Mouse (Mus musculus) left cerebral cortex, adult 9 months (tissue): Measurements from ENCODE around the gene Ahnak.
"Not testable (repeated sequence)": the region's sequence is repeated elsewhere in the genome, so short reads cannot be mapped to it uniquely, and the experiment has no call there.

Experiments
- DNase-seq, 2 experiments: peaks; one replicate each; pipeline ENCODE4 v3.0.0; 2022; ENCODE audit warnings: low spot score in 2 of 2

The Ahnak gene

GRCm38 (mm10) chr19:9065621-9066561 is 76.8 kb downstream of the Ahnak start:
- DNase-seq: peak in 1 of 2 experiments; percentile 42

GRCm38 (mm10) chr19:9067292-9067691 is 78.2 kb downstream of the Ahnak start:
- DNase-seq: no peak

- DNase-seq: peak in 1 of 2 experiments; percentile 31
These were observed 80.7 kb downstream of the Ahnak start for GRCm38 (mm10) chr19:9069687-9070307.

- no peak for DNase-seq
These were observed 81.2 kb downstream of the Ahnak start for GRCm38 (mm10) chr19:9070316-9070715.

GRCm38 (mm10) chr19:9071456-9072156 is 82.5 kb downstream of the Ahnak start:
- DNase-seq: peak in 1 of 2 experiments; percentile 38

- DNase-seq: no peak
These were observed 83.1 kb downstream of the Ahnak start for GRCm38 (mm10) chr19:9072157-9072530.

- no peak for DNase-seq
These were observed 84.8 kb downstream of the Ahnak start for GRCm38 (mm10) chr19:9073776-9074411.

- no peak for DNase-seq
These were observed 85.3 kb downstream of the Ahnak start for GRCm38 (mm10) chr19:9074424-9074823.

- no peak for DNase-seq
These were observed 86.5 kb downstream of the Ahnak start for GRCm38 (mm10) chr19:9075558-9075957.

GRCm38 (mm10) chr19:9076035-9076434 is 87.0 kb downstream of the Ahnak start:
- DNase-seq: no peak

GRCm38 (mm10) chr19:9076982-9077660 is 88.0 kb downstream of the Ahnak start:
- no peak for DNase-seq

GRCm38 (mm10) chr19:9079916-9080315 is 90.8 kb downstream of the Ahnak start:
- no peak for DNase-seq

GRCm38 (mm10) chr19:9081311-9082190 is 92.5 kb downstream of the Ahnak start:
- no peak for DNase-seq

GRCm38 (mm10) chr19:9082191-9083009 is 93.3 kb downstream of the Ahnak start:
- peak in 1 of 2 experiments; percentile 72 for DNase-seq

- no peak for DNase-seq
These were observed 93.9 kb downstream of the Ahnak start for GRCm38 (mm10) chr19:9083010-9083355.

GRCm38 (mm10) chr19:9083892-9084291 is 94.8 kb downstream of the Ahnak start:
- not testable (repeated sequence) for DNase-seq

- DNase-seq: no peak
These were observed 98.7 kb downstream of the Ahnak start, which contains the start of gene Scgb1a1 for GRCm38 (mm10) chr19:9087821-9088220. TSS of gene Scgb1a1 (minus strand) at chr19:9087958.

GRCm38 (mm10) chr19:9090191-9090590 is 101.1 kb downstream of the Ahnak start:
- no peak for DNase-seq

- DNase-seq: no peak
These were observed 101.6 kb downstream of the Ahnak start for GRCm38 (mm10) chr19:9090709-9091108.
